Mouse (Mus musculus): Measurements from ENCODE around the gene Atrip. TPM values are rescaled to one million over a fixed set of nuclear protein-coding genes. Genes with fewer than 3 reads are reported as not detected.

Atrip gene
- polyA plus RNA-seq, 1 experiment from 2014 or later, result 21.3 TPM

GRCm38 (mm10) chr9:109110240-109110639 lies 36.3 kb upstream of the Atrip start:
- H3K27ac ChIP-seq, result no peak overlapping the region
- ATAC-seq, result no peak
- 95% methylated on average over 11 of the region's 11 CpGs for WGBS

GRCm38 (mm10) chr9:109107341-109107740 lies 33.4 kb upstream of the Atrip start:
- WGBS, result 64% methylated on average over 5 of the region's 6 CpGs

More at GRCm38 (mm10) chr9:109110240-109110639, 36.3 kb upstream of the Atrip start:
- H3K9ac ChIP-seq, result no peak overlapping the region
- H3K9me3 ChIP-seq, result no peaks in the 10 kb centered on the region
- H3K4me1 ChIP-seq (replicated peaks), result peaks cover 2% of the 10 kb centered on the region; the same call in 1 of the 2 replicates
- H3K27me3 ChIP-seq (replicated peaks), result no peaks in the 10 kb centered on the region
- no peak overlapping the region for H3K4me2 ChIP-seq (replicated peaks)
- no peak overlapping the region for H3K4me3 ChIP-seq (replicated peaks)
- H3K36me3 ChIP-seq, result peaks cover 37% of the 10 kb centered on the region

GRCm38 (mm10) chr9:109105648-109106047 lies 31.7 kb upstream of the Atrip start:
- H3K4me3 ChIP-seq (replicated peaks), result no peak overlapping the region
- no peak overlapping the region for H3K9ac ChIP-seq
- WGBS, result 89% methylated on average over 12 of the region's 12 CpGs
- no peak overlapping the region for H3K4me2 ChIP-seq (replicated peaks)
- no peaks in the 10 kb centered on the region for H3K9me3 ChIP-seq
- peaks cover 9% of the 10 kb centered on the region for H3K4me1 ChIP-seq (replicated peaks)
- H3K36me3 ChIP-seq, result peaks cover 25% of the 10 kb centered on the region
- H3K27ac ChIP-seq, result no peak overlapping the region
- H3K27me3 ChIP-seq (replicated peaks), result no peaks in the 10 kb centered on the region
- ATAC-seq, result no peak

More at GRCm38 (mm10) chr9:109107341-109107740, 33.4 kb upstream of the Atrip start:
- Histone ChIP-seq H3K9me3 (no peaks in the 10 kb centered on the region), H3K27me3 (replicated peaks) (no peaks in the 10 kb centered on the region), H3K4me1 (replicated peaks) (peaks cover 9% of the 10 kb centered on the region), H3K36me3 (peaks cover 33% of the 10 kb centered on the region), H3K9ac (no peak overlapping the region), H3K4me3 (replicated peaks) (no peak overlapping the region), H3K27ac (no peak overlapping the region), H3K4me2 (replicated peaks) (no peak overlapping the region)
- no peak for ATAC-seq

- no peak overlapping the region for H3K9ac ChIP-seq
- H3K36me3 ChIP-seq, result peaks cover 20% of the 10 kb centered on the region
- WGBS, result 69% methylated on average over 12 of the region's 12 CpGs
- peaks cover 9% of the 10 kb centered on the region for H3K4me1 ChIP-seq (replicated peaks)
- H3K4me2 ChIP-seq (replicated peaks), result no peak overlapping the region
- H3K27me3 ChIP-seq (replicated peaks), result no peaks in the 10 kb centered on the region
- no peak overlapping the region for H3K4me3 ChIP-seq (replicated peaks)
- peak; percentile 57 for ATAC-seq
- no peak overlapping the region for H3K27ac ChIP-seq
- H3K9me3 ChIP-seq, result no peaks in the 10 kb centered on the region
Measured at GRCm38 (mm10) chr9:109105011-109105410, 31.1 kb upstream of the Atrip start.

GRCm38 (mm10) chr9:109104083-109104482 lies 30.2 kb upstream of the Atrip start:
- 91% methylated on average over 9 of the region's 9 CpGs for WGBS
- Histone ChIP-seq H3K4me1 (replicated peaks) (peaks cover 14% of the 10 kb centered on the region), H3K27ac (no peak overlapping the region)

GRCm38 (mm10) chr9:109103250-109103649 lies 29.3 kb upstream of the Atrip start:
- Histone ChIP-seq H3K27me3 (replicated peaks) (no peaks in the 10 kb centered on the region), H3K36me3 (peaks cover 11% of the 10 kb centered on the region; the same call in 1 of the 2 replicates), H3K27ac (no peak overlapping the region), H3K4me2 (replicated peaks) (no peak overlapping the region), H3K4me1 (replicated peaks) (peaks cover 23% of the 10 kb centered on the region), H3K9ac (no peak overlapping the region), H3K9me3 (no peaks in the 10 kb centered on the region), H3K4me3 (replicated peaks) (no peak overlapping the region)
- 76% methylated on average over 7 of the region's 7 CpGs for WGBS
- no peak for ATAC-seq

More at GRCm38 (mm10) chr9:109104083-109104482, 30.2 kb upstream of the Atrip start:
- Histone ChIP-seq H3K9ac (no peak overlapping the region), H3K4me2 (replicated peaks) (no peak overlapping the region), H3K36me3 (peaks cover 15% of the 10 kb centered on the region), H3K9me3 (no peaks in the 10 kb centered on the region), H3K4me3 (replicated peaks) (no peak overlapping the region), H3K27me3 (replicated peaks) (no peaks in the 10 kb centered on the region)
- ATAC-seq, result no peak

GRCm38 (mm10) chr9:109102541-109102940 lies 28.6 kb upstream of the Atrip start:
- ATAC-seq, result no peak
- no peaks in the 10 kb centered on the region for H3K27me3 ChIP-seq (replicated peaks)
- H3K36me3 ChIP-seq, result peaks cover 11% of the 10 kb centered on the region; the same call in 1 of the 2 replicates
- no peak overlapping the region for H3K4me3 ChIP-seq (replicated peaks)
- H3K9ac ChIP-seq, result no peak overlapping the region
- no peaks in the 10 kb centered on the region for H3K9me3 ChIP-seq
- WGBS, result 92% methylated on average over 3 of the region's 3 CpGs
- H3K27ac ChIP-seq, result no peak overlapping the region
- H3K4me1 ChIP-seq (replicated peaks), result peaks cover 29% of the 10 kb centered on the region
- no peak overlapping the region for H3K4me2 ChIP-seq (replicated peaks)

GRCm38 (mm10) chr9:109101933-109102445 lies 28.1 kb upstream of the Atrip start:
- no peak overlapping the region for H3K4me2 ChIP-seq (replicated peaks)
- H3K4me1 ChIP-seq (replicated peaks), result peaks cover 35% of the 10 kb centered on the region

GRCm38 (mm10) chr9:109100307-109100928 lies 26.5 kb upstream of the Atrip start:
- Histone ChIP-seq H3K36me3 (0 out of 2 replicates have a peak, but pooled peaks cover 2% of the 10 kb centered on the region), H3K4me1 (replicated peaks) (peaks cover 45% of the 10 kb centered on the region), H3K9me3 (no peaks in the 10 kb centered on the region), H3K4me3 (replicated peaks) (no peak overlapping the region), H3K27ac (no peak overlapping the region), H3K9ac (no peak overlapping the region), H3K4me2 (replicated peaks) (no peak overlapping the region), H3K27me3 (replicated peaks) (no peaks in the 10 kb centered on the region)
- ATAC-seq, result no peak
- WGBS, result 89% methylated on average over 20 of the region's 20 CpGs

More at GRCm38 (mm10) chr9:109101933-109102445, 28.1 kb upstream of the Atrip start:
- Histone ChIP-seq H3K36me3 (peaks cover 11% of the 10 kb centered on the region; the same call in 1 of the 2 replicates), H3K9me3 (no peaks in the 10 kb centered on the region), H3K27ac (no peak overlapping the region), H3K9ac (no peak overlapping the region), H3K27me3 (replicated peaks) (no peaks in the 10 kb centered on the region), H3K4me3 (replicated peaks) (no peak overlapping the region)
- no peak for ATAC-seq
- 91% methylated on average over 5 of the region's 5 CpGs for WGBS

- no peaks in the 10 kb centered on the region for H3K27me3 ChIP-seq (replicated peaks)
- peak overlapping the region; percentile 42 for H3K4me2 ChIP-seq (replicated peaks)
- peak; percentile 15; the same call in 1 of the 2 replicates for ATAC-seq
- no peaks in the 10 kb centered on the region for H3K9me3 ChIP-seq
- peaks cover 45% of the 10 kb centered on the region for H3K4me1 ChIP-seq (replicated peaks)
- H3K9ac ChIP-seq, result peak overlapping the region; percentile 28; the same call in 1 of the 2 replicates
- H3K4me3 ChIP-seq (replicated peaks), result no peak overlapping the region
- WGBS, result 27% methylated on average over 6 of the region's 6 CpGs
- H3K36me3 ChIP-seq, result no peaks in the 10 kb centered on the region
- H3K27ac ChIP-seq, result 0 out of 2 replicates have a peak overlapping the region, but pooled peaks have one; percentile 98
Measured at GRCm38 (mm10) chr9:109098969-109099368, 25.0 kb upstream of the Atrip start.

GRCm38 (mm10) chr9:109098366-109098765 lies 24.4 kb upstream of the Atrip start:
- H3K27ac ChIP-seq, result peak overlapping the region; percentile 98; the same call in 1 of the 2 replicates

GRCm38 (mm10) chr9:109097831-109098230 lies 23.9 kb upstream of the Atrip start:
- Histone ChIP-seq H3K9me3 (no peaks in the 10 kb centered on the region), H3K36me3 (no peaks in the 10 kb centered on the region), H3K4me2 (replicated peaks) (peak overlapping the region; percentile 85), H3K4me1 (replicated peaks) (peaks cover 54% of the 10 kb centered on the region), H3K27me3 (replicated peaks) (no peaks in the 10 kb centered on the region), H3K27ac (peak overlapping the region; percentile 98; the same call in 1 of the 2 replicates), H3K9ac (no peak overlapping the region), H3K4me3 (replicated peaks) (no peak overlapping the region)
- no peak for ATAC-seq
- WGBS, result 66% methylated on average over 5 of the region's 5 CpGs

More at GRCm38 (mm10) chr9:109098366-109098765, 24.4 kb upstream of the Atrip start:
- 0 out of 2 replicates have a peak overlapping the region, but pooled peaks have one; percentile 28 for H3K9ac ChIP-seq
- H3K27me3 ChIP-seq (replicated peaks), result no peaks in the 10 kb centered on the region
- H3K36me3 ChIP-seq, result no peaks in the 10 kb centered on the region
- H3K9me3 ChIP-seq, result no peaks in the 10 kb centered on the region
- peak overlapping the region; percentile 42 for H3K4me2 ChIP-seq (replicated peaks)
- H3K4me1 ChIP-seq (replicated peaks), result peaks cover 50% of the 10 kb centered on the region
- no peak overlapping the region for H3K4me3 ChIP-seq (replicated peaks)
- WGBS, result 77% methylated on average over 8 of the region's 8 CpGs
- ATAC-seq, result no peak
